In the genomic region with DNA sequence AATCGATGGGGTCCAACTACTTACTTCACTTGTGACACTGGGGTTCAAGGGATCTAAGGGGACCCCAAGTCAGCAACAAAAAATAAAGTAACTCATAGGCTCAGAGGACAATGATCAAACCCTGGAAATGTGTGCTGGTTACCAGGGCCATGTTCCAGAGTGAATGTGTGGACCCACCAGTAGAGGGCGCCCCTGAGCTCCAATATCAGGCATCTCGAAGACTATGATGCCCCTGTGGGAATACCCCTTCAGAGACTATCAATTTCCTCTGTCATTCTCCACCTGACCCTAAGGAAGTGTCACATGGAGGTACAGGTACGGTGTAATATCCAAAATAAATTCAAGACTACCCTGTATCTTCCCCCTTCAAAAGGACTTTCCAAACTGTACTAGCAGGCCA, we compare ENCODE assay signal across 8 mouse cellular contexts.
A peak's percentile ranks its signal among the peaks of the same experiment; 100 is the strongest.
DNase-seq lines count a peak whose midpoint lies in the region; ATAC-seq lines count a peak whose summit lies in the region.

No protein-coding gene starts in this region.

- no peaks in the 10 kb centered on the region for H3K9me3 ChIP-seq in intestine, embryonic 14.5 days (ENCODE audit: control insufficient read depth, low read length)
- H3K9me3 ChIP-seq in intestine, embryonic 15.5 days, result no peaks in the 10 kb centered on the region
- no peaks in the 10 kb centered on the region for H3K9me3 ChIP-seq in midbrain, embryonic 16.5 days (replicated peaks; ENCODE audit: control insufficient read depth, low read length, poor library complexity, severe bottlenecking)

- no peak overlapping the region for H3K4me3 ChIP-seq in intestine, embryonic 14.5 days (ENCODE audit: low read depth, low read length)
- H3K4me3 ChIP-seq in intestine, embryonic 15.5 days (replicated peaks), result no peak overlapping the region
- no peak overlapping the region for H3K4me3 ChIP-seq in midbrain, embryonic 16.5 days (ENCODE audit: low read depth, low read length)

- H3K9ac ChIP-seq in intestine, embryonic 14.5 days (ENCODE audit: low read length), result no peak overlapping the region
- H3K9ac ChIP-seq in intestine, embryonic 15.5 days, result no peak overlapping the region
- no peak overlapping the region for H3K9ac ChIP-seq in midbrain, embryonic 16.5 days (ENCODE audit: low read depth, low read length)

- no peak for ATAC-seq in intestine, embryonic 14.5 days (replicated peaks; ENCODE audit: low FRiP score, low TSS enrichment, low read depth)
- ATAC-seq in intestine, embryonic 15.5 days, result no peak; the same call in 1 of the 2 replicates
- no peak for ATAC-seq in midbrain, embryonic 16.5 days

- H3K27me3 ChIP-seq in intestine, embryonic 14.5 days (replicated peaks; ENCODE audit: control insufficient read depth, insufficient read depth, low read length), result no peaks in the 10 kb centered on the region
- no peaks in the 10 kb centered on the region for H3K27me3 ChIP-seq in intestine, embryonic 15.5 days (replicated peaks)
- H3K27me3 ChIP-seq in midbrain, embryonic 16.5 days (ENCODE audit: control insufficient read depth, insufficient read depth, low read depth, low read length), result no peaks in the 10 kb centered on the region

- intact Hi-C loops in heart, postnatal 14 days (cut with DNase I), result no loop called here

- no peak overlapping the region for H3K27ac ChIP-seq in intestine, embryonic 14.5 days (ENCODE audit: low read depth)
- no peak overlapping the region for H3K27ac ChIP-seq in intestine, embryonic 15.5 days
- no peak overlapping the region for H3K27ac ChIP-seq in midbrain, embryonic 16.5 days (ENCODE audit: low read length)

- no peak overlapping the region for H3K4me2 ChIP-seq in intestine, embryonic 14.5 days (ENCODE audit: low read length)
- H3K4me2 ChIP-seq in intestine, embryonic 15.5 days (replicated peaks), result no peak overlapping the region
- no peak overlapping the region for H3K4me2 ChIP-seq in midbrain, embryonic 16.5 days (ENCODE audit: low read length)

- no peaks in the 10 kb centered on the region for H3K4me1 ChIP-seq in intestine, embryonic 14.5 days (replicated peaks; ENCODE audit: control insufficient read depth, insufficient read depth, low read length)
- H3K4me1 ChIP-seq in intestine, embryonic 15.5 days (replicated peaks), result no peaks in the 10 kb centered on the region
- no peaks in the 10 kb centered on the region for H3K4me1 ChIP-seq in midbrain, embryonic 16.5 days (ENCODE audit: control insufficient read depth, insufficient read depth, low read length)

- WGBS in intestine, embryonic 14.5 days, result 50% methylated on average over 4 of the region's 4 CpGs
- WGBS in intestine, embryonic 15.5 days, result 42% methylated on average over 4 of the region's 4 CpGs
- 51% methylated on average over 4 of the region's 4 CpGs for WGBS in midbrain, embryonic 16.5 days

- DNase-seq in intestine, embryonic 14.5 days (ENCODE audit: low spot score), result peak; percentile 69
- peak; percentile 46 for DNase-seq in urinary bladder, postnatal 14 days (ENCODE audit: low spot score)
- DNase-seq in urinary bladder, postnatal 10 days (ENCODE audit: low spot score), result no peak
- DNase-seq in adrenal gland, postnatal 25 days, result peak; percentile 70
- DNase-seq in heart, postnatal 14 days, result peak; percentile 38 to 55
- peak; percentile 47 for DNase-seq in mesoderm, embryonic 11.5 days (ENCODE audit: low read depth, low spot score)

- H3K36me3 ChIP-seq in intestine, embryonic 14.5 days (ENCODE audit: control insufficient read depth, insufficient read depth, low read length), result no peaks in the 10 kb centered on the region
- no peaks in the 10 kb centered on the region for H3K36me3 ChIP-seq in intestine, embryonic 15.5 days
- no peaks in the 10 kb centered on the region for H3K36me3 ChIP-seq in midbrain, embryonic 16.5 days (ENCODE audit: control insufficient read depth, insufficient read depth, low read length)
